Mouse (Mus musculus) v-Abl transformed pro-B cells (cell line): Measurements from ENCODE around the gene Ech1.

ENCODE experiments used
- in situ Hi-C, 2 experiments: fragments of 400-800 bp; cut with MboI; formaldehyde crosslinking; loops; one replicate each; pipeline ENCODE4 v1.15.1; 2025; ENCODE audit not compliant: unreplicated experiment in 2 of 2

Gene Ech1

DNA sequence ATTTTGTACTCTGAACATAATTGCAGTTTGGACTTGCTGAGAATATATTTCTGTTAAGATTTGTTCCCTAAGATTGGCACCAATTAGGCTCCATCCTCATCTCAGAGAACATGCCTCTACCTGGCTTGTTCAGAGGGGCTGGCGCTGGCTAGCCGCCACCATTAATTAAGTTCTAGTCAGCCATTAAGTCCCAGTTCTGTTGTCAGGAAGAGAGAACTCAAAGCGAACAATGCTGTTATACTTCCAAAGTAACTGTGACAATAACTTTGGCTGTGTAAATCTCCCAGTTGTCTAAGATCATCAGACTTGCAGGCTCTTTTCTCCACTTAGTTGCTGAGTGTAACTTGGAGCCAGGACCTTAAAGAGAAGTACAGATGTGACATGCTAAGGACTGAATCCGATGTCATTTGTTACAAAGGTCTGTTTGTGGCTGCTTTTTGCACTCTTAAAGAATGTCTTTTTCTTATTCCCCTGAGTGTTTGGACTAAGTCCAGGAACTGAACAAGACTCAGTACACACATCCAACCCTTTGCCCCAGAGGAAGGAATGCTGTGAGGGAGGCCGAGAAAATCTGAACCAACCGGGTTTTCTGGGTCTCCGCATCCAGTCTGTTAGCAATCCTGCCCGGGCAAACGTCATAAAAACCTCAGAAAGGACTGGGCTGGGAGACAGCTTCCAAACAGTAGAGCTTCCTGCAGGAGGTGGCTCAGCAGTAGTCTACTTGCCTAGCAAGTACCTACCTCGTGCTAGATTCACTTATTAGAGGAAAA, 22.9 kb upstream of the Ech1 start:
- in situ Hi-C loops: loop anchor here in 1 of 2 experiments (25.0 kb wide), 2 partner anchors 1285 to 1340 kb away; partner anchors contain the start of genes Gm26920, Sertad3, Zfp260 and Zfp566

GRCm38 (mm10) chr7:28802846-28803588, 22.0 kb upstream of the Ech1 start:
- in situ Hi-C loops: loop anchor here in 1 of 2 experiments (25.0 kb wide), 2 partner anchors 1284 to 1341 kb away; partner anchors contain the start of genes Gm26920, Sertad3, Zfp260 and Zfp566

DNA sequence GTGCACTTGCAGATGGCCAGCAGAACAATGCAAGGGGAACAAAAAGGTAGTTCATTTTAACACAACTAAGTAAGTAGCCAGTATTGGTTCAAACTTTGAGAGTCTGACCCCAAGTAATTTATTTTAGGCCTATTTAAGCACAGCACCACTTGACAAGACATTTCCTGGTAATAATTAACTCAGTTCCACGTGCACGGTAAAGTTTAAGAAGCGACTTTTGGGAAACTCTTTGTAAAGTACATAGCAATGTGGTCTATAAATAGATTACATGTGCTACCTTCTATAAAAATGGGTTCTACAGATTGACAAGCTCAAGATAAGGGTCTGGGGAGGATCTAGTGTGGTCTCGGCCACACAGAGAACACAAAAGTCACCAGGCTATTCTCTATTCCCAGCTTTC, 21.3 kb upstream of the Ech1 start:
- in situ Hi-C loops: loop anchor here in 1 of 2 experiments (25.0 kb wide), 2 partner anchors 1284 to 1341 kb away; partner anchors contain the start of genes Gm26920, Sertad3, Zfp260 and Zfp566

DNA sequence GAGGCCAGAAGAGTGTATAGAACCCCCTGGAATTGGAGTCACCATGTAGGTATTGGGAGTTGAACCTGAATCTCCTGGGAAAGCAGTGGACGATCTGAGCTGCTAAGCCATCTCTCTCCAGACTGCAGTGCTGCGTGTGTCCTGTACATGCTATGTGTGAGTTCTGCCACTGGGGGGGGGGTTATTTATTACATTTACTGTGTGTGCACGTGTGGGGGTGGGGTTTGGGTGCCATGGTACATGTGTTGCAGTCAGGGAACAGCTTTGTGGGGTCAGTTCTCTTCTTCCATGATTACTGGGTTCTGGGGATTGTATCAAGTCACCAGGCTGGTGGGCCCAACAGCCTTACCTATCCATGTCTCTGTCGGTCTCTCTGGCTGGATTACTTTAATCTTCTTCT, 18.1 kb upstream of the Ech1 start:
- in situ Hi-C loops: loop anchor here in 1 of 2 experiments (25.0 kb wide), 2 partner anchors 1280 to 1345 kb away; partner anchors contain the start of genes Gm26920, Sertad3, Zfp260 and Zfp566

- in situ Hi-C loops: loop anchor here in 1 of 2 experiments (25.0 kb wide), 2 partner anchors 1280 to 1345 kb away; partner anchors contain the start of genes Gm26920, Sertad3, Zfp260 and Zfp566
Measured at GRCm38 (mm10) chr7:28807641-28808220, 17.3 kb upstream of the Ech1 start.

DNA sequence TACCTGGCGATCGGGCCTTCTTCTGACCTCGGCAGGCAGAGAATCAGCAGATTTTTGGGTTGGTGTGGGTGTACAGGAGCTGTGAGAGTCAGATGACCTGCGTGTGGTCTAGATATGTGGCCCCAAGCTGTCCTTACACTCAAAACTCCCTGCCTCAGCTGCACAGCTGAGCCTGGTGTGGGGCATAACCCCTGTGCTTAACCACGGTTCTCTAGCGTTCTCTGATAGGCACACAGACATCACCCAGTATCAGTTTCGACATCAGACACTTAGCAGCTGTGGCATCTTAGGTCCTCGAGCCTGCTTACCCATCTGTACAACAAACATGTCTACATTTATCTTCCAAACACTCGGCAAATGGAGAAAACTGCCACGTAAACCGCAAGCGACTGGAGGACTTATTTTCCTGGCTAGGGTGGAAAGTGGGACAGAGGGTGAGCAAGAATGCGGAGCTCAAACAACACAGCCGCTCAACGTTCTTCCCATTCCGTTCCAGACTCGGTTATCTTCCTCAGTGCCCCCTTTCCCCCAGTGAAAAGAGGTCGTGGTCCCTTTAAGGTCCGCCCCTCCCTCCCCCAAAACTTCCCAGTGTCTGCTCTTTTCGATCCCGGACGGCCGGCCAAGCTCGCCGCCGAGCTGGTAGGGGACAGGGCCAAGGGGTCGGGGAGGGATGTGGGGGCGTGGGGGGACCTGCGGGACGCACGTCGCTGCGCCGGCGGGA, 16.6 kb upstream of the Ech1 start, which contains the start of gene Hnrnpl:
TSS of gene Hnrnpl (plus strand) at position 321 of the 721 bp plus-strand sequence.
- in situ Hi-C loops: loop anchor here in 1 of 2 experiments (25.0 kb wide), 2 partner anchors 1279 to 1346 kb away; partner anchors contain the start of genes Gm26920, Sertad3, Zfp260 and Zfp566

- in situ Hi-C loops: loop anchor here in 1 of 2 experiments (25.0 kb wide), 2 partner anchors 1278 to 1347 kb away; partner anchors contain the start of genes Gm26920, Sertad3, Zfp260 and Zfp566
Measured at GRCm38 (mm10) chr7:28808957-28809393, 16.0 kb upstream of the Ech1 start.

- in situ Hi-C loops: loop anchor here in 1 of 2 experiments (25.0 kb wide), 2 partner anchors 1278 to 1347 kb away; partner anchors contain the start of genes Gm26920, Sertad3, Zfp260 and Zfp566
Measured at GRCm38 (mm10) chr7:28809401-28810089, 15.5 kb upstream of the Ech1 start.

- in situ Hi-C loops: loop anchor here in 1 of 2 experiments (25.0 kb wide), 2 partner anchors 1277 to 1348 kb away; partner anchors contain the start of genes Gm26920, Sertad3, Zfp260 and Zfp566
Measured at GRCm38 (mm10) chr7:28810107-28811066, 14.6 kb upstream of the Ech1 start.

GRCm38 (mm10) chr7:28811228-28811627, 13.8 kb upstream of the Ech1 start:
- in situ Hi-C loops: loop anchor here in 1 of 2 experiments (25.0 kb wide), 2 partner anchors 1276 to 1349 kb away; partner anchors contain the start of genes Gm26920, Sertad3, Zfp260 and Zfp566

DNA sequence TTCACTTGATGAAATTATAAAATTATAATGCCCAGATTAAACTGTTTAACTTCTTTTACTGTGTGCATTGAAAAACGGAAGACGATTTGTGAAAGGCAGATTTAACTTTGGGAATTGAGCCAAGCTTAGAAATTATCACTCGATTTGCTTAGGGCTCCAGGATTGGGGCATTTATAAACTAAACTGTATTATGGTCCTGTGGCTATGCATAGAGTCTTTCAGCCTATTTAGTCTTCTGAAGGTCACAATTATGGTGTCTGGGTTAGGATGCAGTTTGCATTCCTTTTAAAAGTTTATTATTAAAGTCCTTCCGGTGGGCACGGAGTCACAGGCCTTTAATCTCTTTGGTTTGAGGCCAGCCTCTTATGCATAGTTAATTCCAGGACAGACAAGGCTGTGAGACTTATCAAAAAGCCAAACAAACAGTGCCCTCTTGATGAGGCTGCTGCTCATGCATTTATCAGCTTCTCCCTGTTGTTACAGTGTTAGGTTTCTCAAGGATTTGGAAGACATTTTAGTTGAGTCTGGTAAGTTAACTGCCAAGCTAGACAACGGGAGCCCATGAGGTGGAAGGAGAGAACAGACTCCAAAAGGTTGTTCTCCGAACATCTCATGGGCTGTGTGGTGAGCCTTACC, 13.3 kb upstream of the Ech1 start:
- in situ Hi-C loops: loop anchor here in 1 of 2 experiments (25.0 kb wide), 2 partner anchors 1276 to 1349 kb away; partner anchors contain the start of genes Gm26920, Sertad3, Zfp260 and Zfp566

GRCm38 (mm10) chr7:28812436-28812835, 12.6 kb upstream of the Ech1 start:
- in situ Hi-C loops: loop anchor here in 1 of 2 experiments (25.0 kb wide), 2 partner anchors 1275 to 1350 kb away; partner anchors contain the start of genes Gm26920, Sertad3, Zfp260 and Zfp566

DNA sequence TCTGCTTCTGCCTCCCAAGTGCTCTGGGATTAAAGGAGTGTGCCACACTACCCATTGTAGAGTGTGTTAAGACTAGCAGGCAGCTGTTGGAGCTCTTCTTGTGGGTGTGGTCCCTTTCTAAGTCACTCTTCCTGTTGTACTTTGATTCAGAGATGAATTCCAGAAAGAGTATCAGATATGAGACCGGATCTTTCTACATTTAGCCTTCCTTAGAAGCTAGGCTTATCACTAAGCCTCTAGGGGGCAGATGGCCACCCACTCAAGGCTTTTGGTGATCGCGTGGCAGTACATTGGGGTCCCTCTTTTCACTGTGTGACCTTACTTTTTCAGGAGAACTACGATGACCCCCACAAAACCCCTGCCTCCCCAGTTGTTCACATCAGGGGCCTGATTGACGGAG, 12.1 kb upstream of the Ech1 start:
- in situ Hi-C loops: loop anchor here in 1 of 2 experiments (25.0 kb wide), 2 partner anchors 1274 to 1351 kb away; partner anchors contain the start of genes Gm26920, Sertad3, Zfp260 and Zfp566

DNA sequence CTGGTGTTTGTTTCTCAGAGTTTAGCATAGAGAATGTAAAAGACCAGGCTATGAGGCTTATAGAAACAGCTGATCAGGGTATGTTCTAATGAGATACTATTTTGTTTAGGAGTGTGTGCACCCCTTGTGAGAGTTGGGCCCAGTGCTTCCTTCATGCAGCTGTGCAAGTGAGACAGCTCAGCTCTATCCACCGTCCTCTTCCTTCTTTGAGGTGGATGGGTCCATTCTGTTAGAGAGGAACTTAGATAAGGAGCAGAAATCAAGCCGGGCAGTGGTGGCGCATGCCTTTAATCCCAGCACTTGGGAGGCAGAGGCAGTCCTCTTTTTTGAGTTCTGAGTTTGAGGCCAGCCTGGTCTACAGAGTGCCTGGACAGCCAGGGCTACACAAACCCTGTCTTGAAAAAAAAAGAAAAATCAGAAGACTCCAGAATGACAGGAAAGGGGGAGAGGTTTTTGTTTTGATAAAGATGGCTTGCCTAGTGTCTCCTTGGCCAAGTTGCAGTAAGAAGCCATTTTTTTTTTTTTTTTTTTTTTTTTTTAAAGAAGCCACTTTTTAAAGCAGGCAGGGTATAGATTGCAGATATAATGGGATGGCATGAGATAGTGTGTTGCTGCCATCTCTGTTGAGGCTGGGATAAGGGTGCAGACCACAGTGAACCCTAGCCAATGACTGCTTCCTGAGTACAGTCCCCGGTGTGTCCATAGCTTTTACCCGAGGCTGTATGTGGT, 10.5 kb upstream of the Ech1 start:
- in situ Hi-C loops: loop anchor here in 1 of 2 experiments (25.0 kb wide), 2 partner anchors 1273 to 1352 kb away; partner anchors contain the start of genes Gm26920, Sertad3, Zfp260 and Zfp566

DNA sequence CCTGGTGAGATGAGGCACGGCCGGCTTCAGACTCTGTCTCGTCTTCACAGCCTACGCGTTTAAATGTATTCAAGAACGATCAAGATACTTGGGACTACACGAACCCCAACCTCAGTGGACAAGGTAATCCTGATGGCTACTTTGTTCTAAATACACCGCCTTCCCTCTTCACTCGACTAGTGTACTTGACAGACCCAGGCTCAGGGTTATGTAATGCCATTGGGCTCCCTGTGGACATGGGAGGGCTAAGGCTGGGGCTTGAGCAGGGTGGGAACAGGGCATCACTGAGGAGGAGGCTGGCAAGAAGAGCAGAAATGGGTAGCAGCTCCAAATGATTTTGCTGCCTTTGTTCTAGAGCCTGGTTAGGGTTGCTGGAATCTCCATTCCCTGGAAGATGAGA, 9.8 kb upstream of the Ech1 start:
- in situ Hi-C loops: loop anchor here in 1 of 2 experiments (25.0 kb wide), 2 partner anchors 1272 to 1353 kb away; partner anchors contain the start of genes Gm26920, Sertad3, Zfp260 and Zfp566

- in situ Hi-C loops: loop anchor here in 1 of 2 experiments (25.0 kb wide), 2 partner anchors 1271 to 1354 kb away; partner anchors contain the start of genes Gm26920, Sertad3, Zfp260 and Zfp566
Measured at GRCm38 (mm10) chr7:28816201-28816600, 8.8 kb upstream of the Ech1 start.
